Mouse (Mus musculus) brain, embryonic 14.5 days (tissue): ENCODE data around the gene Dusp27.

Experiments
- CTCF ChIP-seq: fragments of 200-500 bp; IDR thresholded peaks from 2 replicates; pipeline ENCODE4 v1.5.1; 2012; ENCODE audit warnings: inconsistent platforms, mild to moderate bottlenecking, moderate library complexity, borderline replicate concordance; ENCODE audit not compliant: insufficient read depth, insufficient read length; ENCODE audit errors: extremely low read depth
- POLR2A ChIP-seq: fragments of 200-500 bp; IDR thresholded peaks from 2 replicates; pipeline ENCODE4 v1.6.1; 2012; ENCODE audit warnings: mild to moderate bottlenecking, inconsistent platforms, borderline replicate concordance; ENCODE audit not compliant: poor library complexity, insufficient read depth, insufficient read length, severe bottlenecking; ENCODE audit errors: extremely low read depth

- TF ChIP-seq CTCF (no peak), POLR2A (no peak)
Measured at GRCm38 (mm10) chr1:166089337-166089736, 38.4 kb downstream of the Dusp27 start.
